Mouse (Mus musculus): ENCODE data around the gene Gimap7.

The Gimap7 gene

DNA sequence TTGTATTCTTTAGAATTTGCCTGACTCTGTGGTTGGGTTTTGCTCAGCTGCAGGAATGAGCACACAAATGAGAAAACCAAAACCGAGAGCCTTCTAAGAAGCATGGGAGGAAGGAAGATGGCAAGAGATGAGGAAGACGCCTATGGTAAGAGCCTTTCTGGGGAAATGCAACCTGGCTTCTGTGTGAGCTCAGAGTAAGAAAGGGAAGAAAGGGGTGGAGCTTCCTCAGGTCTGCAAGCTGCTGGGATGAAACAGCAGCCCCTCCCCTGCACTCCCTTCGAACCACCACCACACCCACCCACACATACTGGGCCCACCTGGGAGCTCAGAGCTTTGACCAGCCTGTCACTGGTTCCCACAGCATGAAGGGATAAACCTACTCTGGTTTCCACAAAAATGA, 22.9 kb downstream of the Gimap7 start:
- no peak for DNase-seq (ENCODE audit: low spot score)

- no peak for DNase-seq (ENCODE audit: low spot score)
These were observed 23.3 kb downstream of the Gimap7 start for GRCm38 (mm10) chr6:48741711-48742206.

- DNase-seq (ENCODE audit: low spot score), result no peak
These were observed 24.3 kb downstream of the Gimap7 start for GRCm38 (mm10) chr6:48742422-48743351.

DNA sequence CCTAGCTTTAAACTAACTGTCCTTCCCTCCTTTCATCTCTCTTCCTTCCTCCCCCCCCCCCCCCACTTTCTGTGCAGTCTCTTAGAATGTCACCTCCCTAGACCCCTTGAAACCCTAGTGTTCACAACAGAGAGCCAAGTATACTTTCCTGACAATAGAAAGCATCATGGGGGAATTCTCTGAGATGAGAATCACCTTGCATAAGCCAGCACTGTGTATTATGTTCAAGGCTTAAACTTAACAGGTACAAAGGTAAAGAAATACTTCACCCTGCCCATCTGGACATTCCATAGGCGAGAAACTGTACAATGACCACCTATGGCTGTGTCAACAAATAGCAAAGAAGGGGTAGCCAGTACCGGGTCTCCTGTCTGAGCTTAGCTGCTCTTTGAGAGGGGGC, 27.1 kb downstream of the Gimap7 start:
- no peak for DNase-seq (ENCODE audit: low spot score)

- peak; percentile 27 for DNase-seq (ENCODE audit: low spot score)
These were observed 27.8 kb downstream of the Gimap7 start, which contains the start of gene Gimap5 for GRCm38 (mm10) chr6:48745959-48746889. Gimap5 (plus strand) TSS chr6:48746197.

- peak; percentile 24 for DNase-seq (ENCODE audit: low spot score)
These were observed 28.9 kb downstream of the Gimap7 start for GRCm38 (mm10) chr6:48747091-48747966.

DNA sequence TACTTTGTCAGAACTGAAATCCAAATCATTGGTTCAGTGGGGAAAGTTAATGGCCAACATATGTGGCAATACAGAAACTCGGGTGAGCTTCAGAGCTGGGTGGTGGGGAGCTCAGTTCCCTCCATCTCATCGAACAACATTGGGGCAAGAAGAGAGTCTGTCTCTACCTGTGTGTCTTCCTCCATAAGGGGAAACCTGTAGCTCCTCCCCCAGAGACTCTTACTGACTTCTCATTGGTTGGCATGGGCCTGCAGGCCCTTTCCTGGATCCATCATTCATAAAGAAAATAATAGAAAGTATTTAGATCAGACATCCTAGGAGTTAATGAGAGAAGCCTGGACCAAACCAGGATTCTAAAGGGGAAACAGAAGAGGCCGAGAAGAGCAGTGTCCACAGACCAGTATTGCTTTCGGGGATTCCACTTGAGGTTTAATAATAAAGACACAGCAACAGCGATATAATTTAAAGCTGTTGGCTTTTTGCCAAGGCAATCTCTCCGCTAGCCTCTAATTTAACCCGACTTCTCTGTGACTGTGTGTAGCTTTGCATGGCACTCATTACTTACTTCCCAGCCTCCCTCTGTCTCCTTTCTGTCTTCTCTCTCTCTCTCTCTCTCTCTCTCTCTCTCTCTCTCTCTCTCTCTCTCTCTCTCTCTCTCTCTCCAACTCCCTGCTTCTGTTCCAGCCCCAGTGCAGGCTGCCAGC, 45.3 kb downstream of the Gimap7 start:
- DNase-seq (ENCODE audit: low spot score), result no peak

DNA sequence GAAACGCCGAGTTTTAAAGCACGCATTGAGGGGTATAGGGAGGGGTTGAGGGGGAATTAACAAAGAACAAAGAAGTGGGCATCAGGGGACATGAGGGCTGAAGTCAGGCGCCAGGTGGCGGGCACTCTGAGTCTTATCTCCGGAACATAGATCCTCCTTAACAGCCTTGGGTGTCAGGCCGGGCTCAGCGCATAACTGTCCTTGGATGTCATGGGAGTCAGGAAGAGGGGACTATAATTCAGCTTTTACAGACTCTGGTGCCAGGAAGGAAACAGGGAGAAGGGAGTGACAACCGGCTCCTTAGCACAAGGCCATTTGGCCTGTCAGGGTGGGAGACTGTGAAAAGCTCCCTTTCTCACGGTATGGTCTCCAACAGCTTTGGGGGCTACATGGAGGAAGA, 46.1 kb downstream of the Gimap7 start:
- no peak for DNase-seq (ENCODE audit: low spot score)

DNA sequence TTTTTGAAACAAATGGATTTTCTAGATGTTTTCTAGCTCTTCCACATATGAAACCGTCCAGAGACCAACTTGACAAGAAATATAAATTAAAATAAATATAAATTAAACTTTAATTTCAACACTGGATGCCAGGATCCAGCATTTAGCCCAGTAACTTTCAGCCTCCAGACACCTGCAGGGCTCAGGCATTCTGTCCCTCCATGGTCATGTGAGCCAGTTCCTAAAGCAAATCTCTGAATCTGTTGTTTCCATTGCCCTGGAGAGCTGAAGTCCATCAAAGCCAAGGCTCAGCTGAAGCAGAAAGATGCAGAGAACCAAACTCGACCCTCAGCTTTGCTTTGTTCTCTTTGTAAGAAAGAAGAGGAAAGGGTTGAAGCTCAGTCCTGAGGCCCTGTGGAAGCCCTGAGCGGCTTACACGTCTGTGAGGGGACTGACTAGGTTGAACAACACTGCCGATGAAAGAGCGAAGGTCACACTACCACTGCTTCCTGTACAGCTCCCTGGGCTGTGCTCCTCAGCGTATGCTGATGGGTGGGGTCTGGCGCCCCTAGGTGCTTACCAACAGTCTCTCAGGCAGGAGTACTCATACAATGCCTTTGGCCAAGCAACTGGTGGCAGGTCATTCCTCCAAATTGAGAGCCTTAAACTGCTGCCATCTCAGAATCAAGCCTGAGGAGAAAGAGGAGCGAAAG, 49.9 kb downstream of the Gimap7 start:
- no peak for DNase-seq (ENCODE audit: low spot score)

- DNase-seq (ENCODE audit: low spot score), result no peak
These were observed 50.5 kb downstream of the Gimap7 start for GRCm38 (mm10) chr6:48768933-48769332.

- DNase-seq (ENCODE audit: low spot score), result no peak
These were observed 52.3 kb downstream of the Gimap7 start, which contains the start of gene Gimap3 for GRCm38 (mm10) chr6:48770696-48771095. Gimap3 (minus strand) TSS chr6:48770851.

DNA sequence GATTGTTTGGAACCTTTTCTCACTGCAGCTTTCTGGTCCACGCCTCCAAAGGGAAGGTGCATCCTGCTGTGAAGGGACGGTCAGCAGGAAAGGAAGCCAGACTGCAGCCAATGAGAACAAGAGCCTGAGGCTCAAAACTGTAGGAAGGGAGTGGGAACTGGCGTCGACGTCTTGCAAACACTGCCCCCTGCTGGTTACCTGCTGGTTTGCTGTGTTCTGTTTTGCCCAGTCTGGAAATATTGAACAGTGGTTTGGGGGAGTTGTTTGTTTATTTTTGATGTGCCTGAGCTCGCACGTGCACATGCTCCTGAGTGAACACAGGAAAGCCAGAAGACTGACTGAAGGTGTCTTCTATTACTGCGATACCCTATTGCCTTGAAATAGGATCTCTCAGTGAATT, 53.6 kb downstream of the Gimap7 start:
- DNase-seq (ENCODE audit: low spot score), result peak; percentile 81
